Mouse (Mus musculus): ENCODE data around the gene Nit2. TPM values are rescaled to one million over a fixed set of nuclear protein-coding genes. Genes with fewer than 3 reads are reported as not detected.
"Not testable (repeated sequence)": the region's sequence is repeated elsewhere in the genome, so short reads cannot be mapped to it uniquely, and the experiment has no call there.

Gene Nit2
- total RNA-seq (2022) = 10 to 100 TPM; 19.5 to 26.0 (median 22.4) TPM

DNA sequence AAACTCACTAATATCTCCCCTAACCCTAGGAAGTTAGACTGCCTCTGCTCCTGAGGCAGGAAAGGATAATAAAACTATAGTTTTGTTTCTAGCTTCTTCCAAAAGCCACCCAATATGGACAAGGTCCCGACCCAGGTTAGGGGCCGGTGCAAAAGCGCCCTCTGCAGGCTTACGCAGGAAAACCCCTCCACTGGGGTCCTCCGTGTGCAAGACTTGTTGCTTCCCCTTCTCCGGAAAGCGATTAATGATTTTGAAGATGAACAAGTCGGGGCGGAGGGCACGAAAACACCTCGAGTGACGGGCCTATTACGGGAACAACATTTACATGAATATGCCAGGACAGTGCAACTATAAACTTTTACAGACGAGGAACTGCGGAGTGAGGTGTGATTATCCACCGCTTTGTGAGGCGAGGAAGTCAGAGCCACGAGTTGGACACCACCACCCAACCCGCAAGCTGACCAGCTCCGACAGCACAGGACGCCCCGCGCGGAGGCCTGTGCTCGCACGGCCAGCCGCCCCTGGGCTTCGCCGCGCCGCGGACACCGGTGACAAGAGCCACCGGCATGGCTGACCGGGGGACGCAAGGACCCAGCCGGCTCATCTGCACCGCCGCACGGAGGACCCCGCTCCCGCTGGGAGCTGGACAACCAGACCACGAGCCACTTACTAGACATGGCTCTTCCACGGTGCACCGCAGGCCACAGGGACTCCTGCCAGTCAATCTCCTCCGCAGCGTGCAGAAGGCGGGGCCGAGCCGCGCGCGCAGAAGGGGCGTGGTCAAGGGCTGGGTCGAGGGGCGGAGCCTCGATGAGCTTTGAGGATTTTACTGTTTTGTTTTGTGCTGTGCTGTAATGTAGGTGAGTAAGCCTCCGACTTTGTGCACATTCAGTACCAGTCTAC is at the start of gene Nit2:
Gene Nit2 (minus strand): TSS at position 731 of the 903 bp plus-strand sequence.
- DNase-seq (ENCODE audit: low spot score in 2 of 2) = peak; percentile 88 to 90

DNA sequence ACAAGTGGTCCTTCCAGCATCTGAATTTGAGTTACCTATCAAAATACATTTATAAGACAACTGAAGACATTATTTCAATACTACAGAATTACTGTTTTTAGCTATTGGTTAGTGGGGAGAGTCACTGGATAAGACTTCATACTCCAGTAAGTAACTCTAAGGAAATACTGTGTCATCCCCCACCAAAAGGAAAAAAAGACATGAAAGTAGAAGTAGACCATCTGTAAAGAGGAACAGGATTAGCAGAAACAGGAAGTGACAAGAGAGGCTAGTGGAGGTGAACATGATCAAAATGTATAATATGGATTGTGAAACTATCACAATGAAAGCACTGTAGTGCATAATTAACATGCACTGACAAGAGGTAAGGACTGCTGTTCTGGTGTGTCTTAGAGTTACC is 48.8 kb upstream of the Nit2 start:
- DNase-seq (ENCODE audit: low spot score in 2 of 2) = no peak

DNA sequence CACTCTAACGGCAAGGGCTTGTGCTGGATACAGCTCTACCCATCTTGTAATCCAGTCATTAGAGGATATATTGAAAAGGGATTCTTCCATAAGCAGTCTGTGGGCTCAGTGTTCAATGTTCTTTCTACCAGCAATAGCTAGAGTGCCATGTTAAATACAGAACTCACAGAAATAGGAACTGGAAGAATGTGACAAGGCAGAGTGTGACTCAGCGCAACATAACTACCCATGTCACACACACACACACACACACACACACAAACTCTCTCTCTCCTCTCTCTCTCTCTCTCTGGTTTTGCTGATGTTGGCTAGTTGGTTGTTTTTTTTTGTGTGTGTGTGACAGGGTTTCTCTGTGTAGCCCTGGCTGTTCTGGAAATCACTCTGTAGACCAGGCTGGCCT is 43.9 kb upstream of the Nit2 start:
- no peak for DNase-seq (ENCODE audit: low spot score in 2 of 2)

DNA sequence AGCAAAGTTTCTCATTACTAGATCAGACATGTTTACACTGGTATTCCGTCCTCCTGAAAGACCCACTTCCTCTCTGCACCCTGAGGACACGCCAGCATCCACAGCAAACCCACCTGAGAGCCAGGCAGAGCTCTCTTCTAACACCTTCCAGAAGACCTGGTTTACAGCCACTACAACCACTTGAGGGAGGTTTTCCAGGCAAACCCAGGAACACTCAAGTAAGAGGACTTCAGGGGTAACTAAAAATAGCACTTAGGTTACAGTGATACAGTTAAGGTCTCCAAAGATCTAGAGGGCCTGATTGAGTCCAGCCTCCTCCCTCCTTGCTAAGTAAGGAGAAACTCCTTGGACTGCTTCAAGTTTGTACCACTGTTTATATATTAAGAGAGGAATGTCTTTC is 41.2 kb upstream of the Nit2 start:
- no peak for DNase-seq (ENCODE audit: low spot score in 2 of 2)

DNA sequence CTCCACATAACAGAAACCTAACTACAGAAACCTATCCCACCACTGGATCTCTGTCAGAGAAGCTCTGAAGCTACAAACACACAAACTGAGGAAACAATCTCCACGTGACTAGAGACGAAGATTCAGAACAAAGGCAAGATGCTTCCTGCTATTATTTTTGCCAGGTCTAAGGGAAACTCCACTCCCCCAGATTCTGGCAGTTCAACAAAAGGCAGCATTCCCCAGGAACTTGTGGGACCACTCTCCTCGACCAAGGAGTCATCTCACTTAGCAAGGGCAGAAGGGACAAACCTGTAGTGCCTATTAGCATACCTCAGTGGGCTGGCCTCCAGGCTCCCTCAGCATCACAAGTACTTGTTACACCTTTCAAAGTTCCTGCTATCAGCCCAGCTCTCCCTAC is 30.1 kb upstream of the Nit2 start:
- DNase-seq (ENCODE audit: low spot score in 2 of 2) = no peak

DNA sequence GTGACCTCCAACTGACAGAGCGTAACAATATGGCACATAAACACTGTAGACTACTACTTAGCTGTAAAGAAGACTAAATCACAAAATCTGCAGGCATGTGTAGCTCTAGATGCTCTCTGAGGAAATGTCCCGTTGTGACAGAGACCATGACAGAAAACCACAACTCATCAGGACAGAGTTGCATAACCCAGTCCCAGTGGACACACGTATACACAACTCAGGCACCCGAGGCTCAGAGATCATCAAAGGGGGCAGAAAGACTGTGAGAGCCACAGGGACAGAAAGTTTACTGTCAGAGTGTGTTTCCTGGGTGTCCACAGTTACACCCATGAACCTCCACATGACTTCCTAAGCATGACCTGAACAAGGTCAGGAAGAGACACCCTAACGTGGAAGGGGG is 29.4 kb upstream of the Nit2 start:
- DNase-seq (ENCODE audit: low spot score in 2 of 2) = no peak

DNA sequence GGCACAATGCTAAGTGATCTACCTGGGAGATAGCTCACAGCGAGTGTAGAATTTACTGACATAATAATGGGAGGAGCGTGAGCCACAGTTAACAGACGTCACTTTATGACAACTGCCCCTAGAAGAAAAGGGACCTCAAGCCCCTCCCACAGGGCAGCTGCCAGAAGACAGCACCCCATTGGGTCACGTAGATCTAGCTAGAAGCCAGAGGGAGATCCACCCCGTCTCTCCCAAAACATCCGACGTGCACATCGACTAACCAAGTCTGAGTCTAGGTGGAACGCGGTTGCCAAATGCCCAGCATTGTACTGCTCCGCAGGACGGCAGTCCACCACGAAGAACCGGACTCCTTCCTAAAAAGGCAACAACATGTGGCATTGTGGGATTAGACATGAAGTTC is 24.1 kb upstream of the Nit2 start:
- DNase-seq (ENCODE audit: low spot score in 2 of 2) = no peak

DNA sequence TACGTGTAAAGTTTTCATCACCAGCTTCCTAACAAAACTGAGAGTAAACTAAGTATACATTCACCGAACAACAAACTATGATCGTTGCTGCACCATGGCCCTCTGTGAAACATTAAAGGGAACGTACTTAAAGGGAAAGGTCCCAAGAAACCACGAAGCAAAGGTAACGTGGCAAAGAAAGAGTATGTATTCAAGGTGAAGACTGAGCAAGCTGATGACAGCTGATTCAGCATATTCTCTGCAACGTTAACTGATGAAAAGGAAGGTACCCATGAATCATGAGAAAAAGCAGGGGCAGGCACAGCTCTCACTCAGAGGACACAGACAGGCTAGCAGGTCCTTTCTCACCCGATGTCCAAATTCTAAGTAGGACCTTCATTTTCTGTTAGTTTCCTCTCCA is 23.2 kb upstream of the Nit2 start:
- no peak for DNase-seq (ENCODE audit: low spot score in 2 of 2)

DNA sequence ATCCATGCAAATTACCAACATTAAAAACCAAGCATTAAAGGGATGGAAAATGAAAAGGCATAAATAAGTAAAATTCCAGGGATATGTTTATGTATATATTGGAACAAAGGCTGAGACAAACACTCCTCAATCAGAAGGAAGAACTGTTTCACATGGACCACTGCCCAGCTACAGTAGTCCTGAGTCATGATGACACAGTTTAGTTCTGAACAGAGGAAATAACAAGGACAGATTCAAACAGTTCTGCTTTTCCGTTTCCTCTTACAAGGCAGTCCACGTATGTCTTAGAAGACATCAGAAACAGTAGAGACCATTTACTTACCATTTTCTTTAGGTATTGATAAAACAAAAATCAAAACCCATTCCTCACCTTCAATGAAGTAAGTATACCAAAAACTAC is 22.4 kb upstream of the Nit2 start:
- DNase-seq (ENCODE audit: low spot score in 2 of 2) = no peak

DNA sequence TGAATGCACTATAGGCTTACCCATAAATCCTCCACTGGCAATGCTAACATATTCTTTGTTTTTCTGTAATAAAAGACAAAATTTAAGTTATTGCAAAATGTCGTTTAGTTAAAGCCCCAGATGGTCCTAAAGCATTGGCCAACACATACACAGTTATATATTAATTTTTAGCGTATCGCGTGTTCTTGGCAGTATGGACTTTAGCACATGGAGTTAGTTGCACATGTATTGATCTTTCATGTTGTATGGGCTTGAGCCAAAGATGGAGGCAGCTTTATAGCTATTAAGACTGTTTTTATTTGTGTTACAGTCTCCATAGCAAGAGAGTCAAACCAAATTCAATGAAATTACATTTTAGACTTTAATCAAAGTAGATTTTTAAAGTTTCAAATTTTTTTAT is 19.5 kb upstream of the Nit2 start:
- no peak for DNase-seq (ENCODE audit: low spot score in 2 of 2)

DNA sequence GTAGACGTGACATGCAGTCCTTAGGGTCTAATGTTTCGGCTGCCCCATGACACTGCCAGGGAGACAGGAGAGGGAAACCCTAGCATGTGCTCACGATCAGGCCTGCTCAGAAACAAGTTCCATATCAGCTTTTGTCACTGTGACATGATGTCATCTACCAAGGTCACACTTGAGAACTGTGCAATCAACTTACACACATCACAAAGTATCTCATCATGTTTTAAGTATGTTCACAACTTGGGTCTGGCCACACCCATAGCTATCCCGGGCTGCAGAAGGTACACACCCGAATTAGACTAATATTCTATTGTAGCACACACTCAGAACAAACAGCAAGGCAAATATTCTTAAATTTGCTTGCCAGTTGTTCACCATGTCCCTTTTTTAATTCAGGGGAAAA is 14.9 kb upstream of the Nit2 start:
- DNase-seq (ENCODE audit: low spot score in 2 of 2) = no peak

DNA sequence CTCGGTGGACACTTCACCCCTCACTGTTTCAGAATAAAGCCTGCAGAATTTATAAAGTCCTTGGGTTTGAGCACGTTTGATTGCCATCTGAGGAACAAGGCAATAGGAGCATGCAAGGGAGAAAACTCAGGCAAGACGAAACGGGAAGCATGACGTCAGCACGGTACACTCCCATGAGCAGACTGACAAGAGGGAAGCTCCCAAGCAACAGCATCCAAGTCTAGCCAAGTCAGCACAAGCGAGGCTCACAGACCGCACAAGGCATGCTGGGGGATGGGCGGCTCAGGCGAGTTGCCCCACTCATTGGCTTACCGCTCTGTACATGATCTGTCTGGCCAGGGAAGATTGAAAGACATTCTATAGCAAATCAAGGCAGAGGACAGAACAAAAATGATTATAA is 14.0 kb upstream of the Nit2 start:
- DNase-seq (ENCODE audit: low spot score in 2 of 2) = peak in 1 of 2 experiments; percentile 5

DNA sequence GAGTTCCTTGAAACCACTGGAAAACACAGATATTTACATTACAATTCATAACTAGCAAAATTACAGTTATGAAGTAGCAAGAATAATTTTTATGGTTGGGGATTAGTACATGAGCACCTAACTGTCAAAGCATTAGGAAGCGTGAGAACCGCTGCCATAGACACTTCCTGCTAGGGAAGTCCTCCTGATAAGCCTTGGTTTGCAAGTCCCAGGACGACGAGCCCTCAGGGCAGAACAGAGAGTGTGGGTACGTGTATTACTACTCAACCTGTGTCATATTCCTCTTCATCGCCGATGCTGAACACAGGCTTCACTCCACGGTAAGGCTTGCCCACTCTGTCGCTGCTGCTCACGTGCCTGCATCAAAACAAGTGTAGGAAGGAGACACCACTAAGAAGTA is 10.5 kb upstream of the Nit2 start:
- DNase-seq (ENCODE audit: low spot score in 2 of 2) = no peak

DNA sequence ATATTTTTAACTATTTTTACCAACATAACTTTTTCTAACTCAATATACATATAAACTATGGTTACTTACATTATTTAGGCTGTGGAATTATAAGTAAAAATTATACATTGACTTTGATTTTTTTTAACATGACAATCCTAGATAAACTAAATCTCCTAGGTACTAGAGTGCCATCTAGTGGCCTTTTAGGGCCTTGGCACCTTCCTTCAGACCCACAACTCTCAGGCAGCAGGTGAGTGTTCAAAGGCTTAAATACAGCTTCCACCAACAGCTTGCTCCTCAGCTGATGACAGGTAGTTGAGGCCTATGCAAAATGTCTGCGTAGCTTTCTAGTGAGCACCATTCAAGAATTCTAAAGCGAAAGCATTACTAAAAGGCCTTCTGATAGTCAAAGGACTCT is 10.1 kb upstream of the Nit2 start:
- DNase-seq (ENCODE audit: low spot score in 2 of 2) = no peak

DNA sequence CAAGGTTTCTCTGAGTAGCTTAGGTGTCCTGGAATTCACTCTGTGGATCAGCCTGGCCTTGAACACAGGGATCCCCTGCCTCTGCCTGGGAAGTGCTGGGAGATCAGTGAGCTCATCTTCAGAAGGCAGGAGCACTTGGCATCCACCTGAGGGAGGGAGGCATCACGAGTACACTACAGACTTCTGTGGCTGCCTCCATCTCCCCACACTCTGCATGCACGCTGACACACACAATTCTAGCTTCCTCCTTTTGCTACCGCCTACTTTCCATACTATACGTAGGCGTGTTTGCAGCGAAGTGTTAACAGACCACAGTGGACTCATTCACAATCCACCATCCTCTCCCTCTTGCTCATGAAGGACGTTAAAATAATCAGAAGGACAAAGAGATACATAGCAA is 9.1 kb upstream of the Nit2 start:
- no peak for DNase-seq (ENCODE audit: low spot score in 2 of 2)

DNA sequence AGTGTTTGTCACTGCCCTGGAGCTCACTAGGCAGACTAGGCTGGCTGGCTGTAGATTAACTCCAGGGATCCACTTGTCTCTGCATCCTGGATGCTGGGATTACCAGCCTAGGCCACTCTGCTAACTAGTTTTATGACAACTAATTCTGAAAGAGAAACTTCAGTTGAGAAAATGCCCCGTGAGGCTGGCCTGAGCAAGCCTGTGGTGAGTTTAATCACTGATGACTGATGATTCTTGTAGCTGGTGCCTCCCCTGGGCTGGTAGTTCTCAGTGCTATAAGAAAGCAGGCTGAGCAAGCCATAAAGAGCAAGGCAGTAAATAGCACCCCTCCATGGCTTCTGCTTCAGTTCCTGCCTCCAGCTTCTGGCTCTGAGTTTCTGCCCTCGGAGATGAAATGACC is 8.6 kb upstream of the Nit2 start:
- DNase-seq (ENCODE audit: low spot score in 2 of 2) = no peak

DNA sequence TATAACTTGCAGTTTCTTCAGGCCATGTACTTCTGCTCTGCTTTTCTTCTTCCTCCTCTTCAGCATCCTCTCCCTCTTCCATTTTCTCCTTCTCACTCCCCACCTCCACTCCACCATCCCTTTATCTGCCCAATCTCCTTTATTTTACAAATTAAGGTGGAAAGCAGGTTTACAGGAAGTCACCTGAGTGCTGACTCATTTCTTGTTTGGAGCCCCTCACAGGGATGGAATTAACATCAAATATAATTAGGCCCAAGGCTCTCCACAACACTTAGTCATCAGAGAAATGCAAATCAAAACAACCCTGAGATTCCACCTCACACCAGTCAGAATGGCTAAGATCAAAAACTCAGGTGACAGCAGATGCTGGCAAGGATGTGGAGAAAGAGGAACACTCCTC is 7.3 kb upstream of the Nit2 start:
- not testable (repeated sequence) for DNase-seq (ENCODE audit: low spot score in 2 of 2)

DNA sequence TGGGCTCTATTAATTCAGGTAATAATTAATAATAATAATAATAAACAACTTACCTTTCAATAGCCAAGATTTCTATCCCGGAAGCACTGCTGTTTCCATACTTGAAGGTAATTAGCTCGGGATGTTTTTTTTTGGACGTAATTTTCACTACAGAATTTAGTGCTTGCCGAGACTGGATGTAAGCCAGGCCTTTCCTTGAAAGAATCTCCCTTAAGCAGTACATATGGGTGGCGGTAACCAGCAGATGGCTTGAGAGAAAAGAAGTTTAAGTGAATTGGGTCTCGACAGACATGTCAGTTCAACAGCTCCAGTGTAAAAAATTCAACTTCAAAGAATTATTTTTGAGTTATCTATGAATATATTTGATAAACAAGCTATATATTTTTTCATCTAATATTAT is 4.4 kb upstream of the Nit2 start:
- no peak for DNase-seq (ENCODE audit: low spot score in 2 of 2)

DNA sequence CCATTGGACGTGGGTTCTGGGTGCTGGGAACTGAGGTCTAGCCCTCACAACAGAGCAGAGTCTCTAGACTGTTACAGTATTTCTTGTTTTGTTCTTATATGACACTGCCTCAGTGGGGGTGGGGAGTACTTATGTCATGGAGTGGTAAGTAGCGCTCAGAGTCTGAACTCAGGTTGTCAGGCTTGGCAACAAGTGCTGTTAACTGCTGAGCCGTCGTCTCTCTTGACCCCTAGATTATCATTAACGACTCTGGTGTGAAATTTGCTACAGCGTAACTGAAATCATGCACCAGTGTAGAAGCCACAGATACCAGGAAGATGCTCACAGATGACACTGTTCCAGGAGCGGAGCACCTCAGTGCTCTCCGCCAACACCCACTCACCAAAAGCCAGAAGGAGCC is 4.0 kb upstream of the Nit2 start:
- DNase-seq (ENCODE audit: low spot score in 2 of 2) = no peak

DNA sequence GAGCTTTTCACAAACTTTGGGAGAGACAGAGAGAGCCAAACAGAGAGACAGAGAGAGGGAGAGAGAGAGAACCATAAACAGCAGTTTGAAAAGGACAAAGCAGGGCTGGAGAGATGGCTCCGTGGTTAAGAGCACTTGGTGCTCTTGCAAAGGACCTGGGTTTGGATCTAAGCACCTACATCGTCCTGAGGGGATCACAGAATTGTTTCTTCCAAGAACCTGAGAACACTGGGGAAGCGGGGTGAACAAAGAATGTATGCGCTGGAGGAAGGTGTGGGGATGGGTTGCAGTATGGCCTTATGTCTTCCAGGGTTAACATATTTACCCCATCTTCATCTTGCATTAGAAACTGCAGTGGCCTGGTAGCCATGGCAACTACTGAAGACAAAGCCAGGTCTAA is 1.1 kb upstream of the Nit2 start:
- DNase-seq (ENCODE audit: low spot score in 2 of 2) = no peak

DNA sequence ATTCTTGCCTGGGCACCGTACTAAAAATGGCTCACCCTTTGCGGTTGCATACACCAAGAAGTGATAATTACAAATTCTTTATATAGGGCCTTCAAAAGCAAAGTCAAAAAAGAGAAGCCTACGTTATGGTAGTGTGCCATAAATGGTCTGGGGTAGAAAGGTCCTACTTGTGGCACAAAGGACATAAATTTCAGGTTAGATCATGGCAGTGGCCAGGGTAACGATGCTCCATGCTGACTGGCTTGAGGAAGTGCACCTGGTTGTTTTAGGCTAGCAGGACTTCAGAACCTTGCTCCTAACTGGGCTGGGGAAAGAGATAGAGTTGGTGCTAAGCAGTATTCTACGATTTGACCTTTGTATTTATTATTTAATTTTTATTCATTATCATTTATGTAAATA is 372 bp upstream of the Nit2 start:
- DNase-seq (ENCODE audit: low spot score in 2 of 2) = no peak

DNA sequence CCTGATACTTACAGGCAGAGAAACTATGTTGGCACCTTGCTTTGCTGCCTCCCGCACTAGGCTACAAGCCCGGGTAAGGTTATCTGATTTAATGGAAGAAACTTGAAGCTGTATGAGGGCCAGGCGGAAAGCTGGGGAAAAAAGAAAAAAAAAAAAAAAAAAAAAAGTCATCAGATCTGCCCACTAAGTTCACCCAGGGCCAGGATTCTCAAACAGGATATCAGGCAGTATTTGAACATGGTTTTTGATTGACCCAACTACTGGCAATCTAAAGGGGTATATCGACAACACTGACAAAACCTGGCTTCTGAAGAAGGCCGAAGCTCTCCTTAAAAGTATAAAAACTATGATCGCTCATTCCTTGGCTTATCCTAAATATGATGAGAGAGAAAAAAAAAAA is 1.1 kb downstream of the Nit2 start:
- DNase-seq (ENCODE audit: low spot score in 2 of 2) = no peak

DNA sequence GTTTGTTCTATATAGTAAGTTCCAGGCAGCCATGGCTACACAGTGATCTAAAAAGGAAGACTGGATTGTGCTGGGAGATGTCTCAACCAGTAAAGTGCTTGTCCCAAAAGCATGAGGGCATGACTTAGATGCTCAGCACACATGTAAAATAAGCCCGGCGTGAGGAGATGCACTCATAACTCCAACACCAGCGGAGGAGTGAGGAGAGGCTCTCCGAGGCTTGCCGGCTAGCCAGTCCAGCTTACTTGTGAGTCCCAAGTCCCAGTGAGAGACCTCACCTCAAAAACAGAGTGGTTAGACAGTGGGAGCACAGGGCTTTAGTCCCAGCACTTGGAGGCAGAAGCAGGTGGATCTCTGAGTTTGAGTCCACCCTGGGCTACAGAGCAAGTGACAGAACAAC is 2.0 kb downstream of the Nit2 start:
- DNase-seq (ENCODE audit: low spot score in 2 of 2) = no peak

DNA sequence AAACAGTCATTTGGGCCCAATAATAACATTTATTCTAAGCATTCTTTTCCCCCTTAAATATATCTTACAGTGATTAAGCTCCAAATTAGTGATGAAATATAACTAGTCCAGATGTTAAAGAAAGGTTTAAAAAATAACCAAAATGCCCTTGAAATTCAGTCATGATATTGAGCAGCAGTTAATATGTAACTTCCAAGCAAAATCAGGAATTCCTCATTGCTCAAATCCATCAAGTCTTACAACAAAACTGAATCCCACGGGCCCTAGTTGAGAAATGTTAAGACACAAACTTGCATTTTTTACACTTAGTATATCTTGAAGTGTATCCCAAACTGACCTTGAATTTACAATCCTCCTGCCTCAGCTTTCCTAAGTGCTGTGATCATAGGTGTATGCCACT is 3.4 kb downstream of the Nit2 start:
- no peak for DNase-seq (ENCODE audit: low spot score in 2 of 2)
